9 mouse cellular contexts compared by ENCODE assay signal in genomic region chr1:169238671-169239090, GRCm38 (mm10).
DNase-seq lines count a peak whose midpoint lies in the region; ATAC-seq lines count a peak whose summit lies in the region.
"Had no signal": no experiment of that assay in that cellular context is flagged by ENCODE, and none has a peak within 500 bp of the region (broad histone marks: within the 10 kb centered on the region; RNA-seq: fewer than 3 reads in every experiment).

No protein-coding gene starts in this region.

- H3K4me3 ChIP-seq in heart, embryonic 16.5 days (ENCODE audit: low read length), result no peak overlapping the region
- H3K4me3 ChIP-seq in neural tube, embryonic 12.5 days, result no peak overlapping the region

- H3K4me2 ChIP-seq in heart, embryonic 16.5 days (ENCODE audit: low read depth, low read length), result peak overlapping the region; percentile 41
- peak overlapping the region; percentile 38 for H3K4me2 ChIP-seq in neural tube, embryonic 12.5 days (replicated peaks)

- no peaks in the 10 kb centered on the region; the same call in 1 of the 2 replicates for H3K27me3 ChIP-seq in heart, embryonic 16.5 days (ENCODE audit: control insufficient read depth, insufficient read depth, low read length)
- H3K27me3 ChIP-seq in neural tube, embryonic 12.5 days (replicated peaks), result no peaks in the 10 kb centered on the region

- H3K9ac ChIP-seq in heart, embryonic 16.5 days (ENCODE audit: low read length), result no peak overlapping the region
- no peak overlapping the region for H3K9ac ChIP-seq in neural tube, embryonic 12.5 days

- ATAC-seq in heart, embryonic 16.5 days (replicated peaks; ENCODE audit: extremely low read depth, insufficient read depth, low FRiP score), result no peak
- no peak for ATAC-seq in neural tube, embryonic 12.5 days (ENCODE audit: low FRiP score, low read depth)
- ATAC-seq in inflammation-experienced regulatory T-cells, adult 6 months, result no peak

- peaks cover 8% of the 10 kb centered on the region for H3K4me1 ChIP-seq in heart, embryonic 16.5 days (ENCODE audit: control insufficient read depth, insufficient read depth, low read length)
- peaks cover 14% of the 10 kb centered on the region for H3K4me1 ChIP-seq in neural tube, embryonic 12.5 days

- DNase-seq in heart, adult 8-10 months (ENCODE audit: low spot score), result no peak
- peak; percentile 83 for DNase-seq in embryo, embryonic 10.5 days (ENCODE audit: low spot score)
- peak; percentile 61 to 72 for DNase-seq in kidney, adult 8-10 months
- DNase-seq in frontal cortex, postnatal 14 days (ENCODE audit: low spot score in 2 of 2), result no peak
- DNase-seq in right cerebral cortex, postnatal 36 days (ENCODE audit: low spot score in 2 of 2), result no peak
- DNase-seq: spleen, adult 18-20 months had no signal

- H3K27ac ChIP-seq in heart, embryonic 16.5 days (ENCODE audit: low read length), result no peak overlapping the region
- no peak overlapping the region for H3K27ac ChIP-seq in neural tube, embryonic 12.5 days

- no peaks in the 10 kb centered on the region for H3K36me3 ChIP-seq in heart, embryonic 16.5 days (ENCODE audit: control insufficient read depth, insufficient read depth)
- no peaks in the 10 kb centered on the region for H3K36me3 ChIP-seq in neural tube, embryonic 12.5 days

- H3K9me3 ChIP-seq in heart, embryonic 16.5 days (replicated peaks; ENCODE audit: control insufficient read depth, low read length), result no peaks in the 10 kb centered on the region
- H3K9me3 ChIP-seq in neural tube, embryonic 12.5 days, result no peaks in the 10 kb centered on the region

- 8% methylated on average over 16 of the region's 16 CpGs for WGBS in heart, embryonic 16.5 days
- WGBS in neural tube, embryonic 12.5 days, result 11% methylated on average over 16 of the region's 16 CpGs

Comparison
In these comparisons a context has a peak if more than half of its experiments do, and no peak if none do; other contexts are left out.
1. DNase-seq: peak in embryo, embryonic 10.5 days (single experiment) and kidney, adult 8-10 months (2 of 2); none in heart, adult 8-10 months (single experiment), frontal cortex, postnatal 14 days (0 of 2) and right cerebral cortex, postnatal 36 days (0 of 2).